Mouse (Mus musculus) ES-Bruce4 (cell line): ENCODE results near the gene Osbpl6.

Source experiments
- CTCF ChIP-seq: IDR thresholded peaks from one replicate; pipeline ENCODE4 v1.8.1; 2011; ENCODE audit warnings: low read depth, low read length
- POLR2A ChIP-seq: IDR thresholded peaks from one replicate; pipeline ENCODE4 v1.8.1; 2011; ENCODE audit warnings: low read length; ENCODE audit not compliant: insufficient read depth

DNA sequence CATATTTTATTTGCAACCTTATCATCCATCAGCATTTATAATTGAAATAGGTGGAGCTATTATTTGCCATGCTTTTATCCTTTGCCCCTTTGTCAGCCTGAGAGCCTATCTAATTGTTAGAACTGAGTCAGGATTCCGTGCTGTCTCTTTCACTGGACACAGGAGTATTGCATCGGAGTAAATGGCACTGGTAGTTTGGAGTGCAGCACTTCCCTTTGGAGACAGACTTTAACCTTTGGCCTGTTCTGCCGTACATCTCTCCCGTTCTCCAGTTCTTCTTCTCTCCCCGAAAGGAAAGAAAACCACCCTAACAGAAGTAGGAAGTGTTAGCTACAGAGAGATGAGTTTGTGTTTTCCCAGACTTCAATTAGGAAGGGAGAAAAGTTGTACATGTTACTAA is 136.6 kb downstream of the Osbpl6 start:
- no peak for TF ChIP-seq CTCF
- TF ChIP-seq POLR2A, result no peak
